Mouse (Mus musculus): ENCODE measurements around the gene Slc31a2. TPM values are rescaled to one million over a fixed set of nuclear protein-coding genes. Genes with fewer than 3 reads are reported as not detected.

The Slc31a2 gene
- total and polyA plus RNA-seq, 3 experiments: 19.1 to 22.9 (median 19.9) TPM

DNA sequence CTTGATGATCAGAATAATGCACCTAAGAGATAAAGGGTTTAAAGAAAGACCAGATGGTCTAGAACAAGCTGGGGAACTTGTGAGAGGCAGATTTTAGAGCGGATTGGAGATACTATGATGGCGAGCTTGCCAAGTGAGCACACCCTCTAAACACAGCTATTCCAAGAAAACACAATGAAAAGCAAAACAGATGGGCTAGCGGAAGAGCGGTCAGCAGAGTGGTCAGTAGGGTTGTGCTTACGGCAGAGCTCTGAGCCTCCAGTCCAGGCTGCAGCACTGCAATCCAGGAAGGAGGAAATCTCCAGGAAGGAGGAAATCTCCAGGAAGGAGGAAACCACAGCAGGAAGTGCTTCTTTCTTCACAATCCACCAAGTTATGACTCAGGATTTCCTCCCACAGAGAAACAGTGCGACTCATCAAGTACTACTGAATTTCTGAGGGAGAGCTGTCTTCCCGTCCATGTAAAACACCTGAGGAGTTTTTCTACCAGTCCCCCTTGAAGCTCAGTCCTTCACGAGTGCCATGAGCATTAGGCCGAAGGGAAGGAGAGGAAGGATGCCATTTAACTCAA lies 51.4 kb downstream of the Slc31a2 start:
- H3K36me3 ChIP-seq (ENCODE audit: control insufficient read depth, insufficient read depth, low read length): peaks cover 2% of the 10 kb centered on the region; the same call in 1 of the 2 replicates
- no peaks in the 10 kb centered on the region for H3K27me3 ChIP-seq (ENCODE audit: control insufficient read depth, insufficient read depth, low read length)
- H3K9ac ChIP-seq (ENCODE audit: low read depth, low read length): no peak overlapping the region
- H3K4me1 ChIP-seq (ENCODE audit: control insufficient read depth, insufficient read depth, low read length): no peaks in the 10 kb centered on the region; the same call in 1 of the 2 replicates
- no peak for TF ChIP-seq POLR2A (IDR thresholded peaks at IDR 0.05; ENCODE audit: insufficient read depth, low read depth, low read length)
- TF ChIP-seq EP300 (IDR thresholded peaks at IDR 0.05; ENCODE audit: insufficient read depth, low read depth, low read length): no peak
- no peak for TF ChIP-seq CTCF (IDR thresholded peaks at IDR 0.05)
- no peaks in the 10 kb centered on the region for H3K79me2 ChIP-seq (replicated peaks; ENCODE audit: control insufficient read depth, insufficient read depth, low read length)
- H3K27ac ChIP-seq: no peak overlapping the region
- DNase-seq: no peak
- 59% methylated on average over 9 of the region's 9 CpGs for WGBS
- no peak overlapping the region for H3K4me3 ChIP-seq
- intact Hi-C loops (cut with DNase I): no loop called here

DNA sequence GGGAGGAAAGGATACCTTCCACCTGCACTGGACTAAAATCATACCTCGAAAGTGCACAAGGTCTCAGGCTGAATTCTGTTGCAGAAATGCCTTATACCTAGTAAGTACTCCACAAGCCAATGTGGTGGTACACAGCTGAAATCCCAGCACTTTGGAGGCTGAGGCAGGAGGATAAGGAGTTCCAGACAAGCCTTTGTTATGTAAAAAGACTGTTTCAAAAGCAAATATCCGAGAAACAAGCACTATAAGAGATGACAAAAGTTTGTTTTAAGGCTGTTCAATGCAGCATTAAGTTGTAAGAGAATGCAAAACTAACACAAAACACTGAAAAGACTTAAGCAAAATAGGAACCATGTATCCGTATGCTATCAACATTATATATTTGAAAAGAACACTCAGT lies 52.2 kb downstream of the Slc31a2 start:
- WGBS: 93% methylated on average over 3 of the region's 3 CpGs
- H3K9ac ChIP-seq (ENCODE audit: low read depth, low read length): no peak overlapping the region
- H3K27me3 ChIP-seq (ENCODE audit: control insufficient read depth, insufficient read depth, low read length): no peaks in the 10 kb centered on the region
- no peak for TF ChIP-seq POLR2A (IDR thresholded peaks at IDR 0.05; ENCODE audit: insufficient read depth, low read depth, low read length)
- TF ChIP-seq CTCF (IDR thresholded peaks at IDR 0.05): no peak
- TF ChIP-seq EP300 (IDR thresholded peaks at IDR 0.05; ENCODE audit: insufficient read depth, low read depth, low read length): no peak
- no peak overlapping the region for H3K27ac ChIP-seq
- intact Hi-C loops (cut with DNase I): no loop called here
- no peak overlapping the region for H3K4me3 ChIP-seq
- no peaks in the 10 kb centered on the region; the same call in 1 of the 2 replicates for H3K4me1 ChIP-seq (ENCODE audit: control insufficient read depth, insufficient read depth, low read length)
- H3K36me3 ChIP-seq (ENCODE audit: control insufficient read depth, insufficient read depth, low read length): peaks cover 2% of the 10 kb centered on the region; the same call in 1 of the 2 replicates
- no peaks in the 10 kb centered on the region for H3K79me2 ChIP-seq (replicated peaks; ENCODE audit: control insufficient read depth, insufficient read depth, low read length)
- no peak for DNase-seq

DNA sequence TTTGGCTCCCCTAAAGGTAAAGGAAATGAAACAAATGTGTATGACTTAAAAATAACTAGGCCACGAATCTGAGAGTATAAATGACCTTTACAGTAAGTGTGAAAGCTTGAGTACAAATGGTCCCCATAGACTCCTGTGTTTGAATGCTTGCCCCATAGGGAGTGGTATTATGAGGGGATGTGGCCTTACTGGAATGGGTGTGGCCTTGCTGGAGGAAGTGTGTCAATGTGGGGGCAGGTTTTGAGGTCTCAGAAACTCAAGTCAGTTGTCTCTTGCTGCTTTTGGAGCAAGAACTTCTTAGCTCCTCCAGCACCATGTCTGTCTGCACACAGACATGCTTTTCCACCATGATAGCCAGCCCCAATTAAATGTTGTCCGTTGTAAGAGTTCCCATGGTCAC lies 54.1 kb downstream of the Slc31a2 start:
- H3K79me2 ChIP-seq (replicated peaks; ENCODE audit: control insufficient read depth, insufficient read depth, low read length): no peaks in the 10 kb centered on the region
- no peaks in the 10 kb centered on the region for H3K27me3 ChIP-seq (ENCODE audit: control insufficient read depth, insufficient read depth, low read length)
- H3K36me3 ChIP-seq (ENCODE audit: control insufficient read depth, insufficient read depth, low read length): peaks cover 5% of the 10 kb centered on the region
- TF ChIP-seq POLR2A (IDR thresholded peaks at IDR 0.05; ENCODE audit: insufficient read depth, low read depth, low read length) (no peak), CTCF (IDR thresholded peaks at IDR 0.05) (no peak), EP300 (IDR thresholded peaks at IDR 0.05; ENCODE audit: insufficient read depth, low read depth, low read length) (no peak)
- no peak overlapping the region for H3K4me3 ChIP-seq
- intact Hi-C loops (cut with DNase I): no loop called here
- no peak overlapping the region for H3K9ac ChIP-seq (ENCODE audit: low read depth, low read length)
- no peaks in the 10 kb centered on the region; the same call in 1 of the 2 replicates for H3K4me1 ChIP-seq (ENCODE audit: control insufficient read depth, insufficient read depth, low read length)
- no peak overlapping the region for H3K27ac ChIP-seq
- 60% methylated on average over 2 of the region's 2 CpGs for WGBS
- no peak for DNase-seq

DNA sequence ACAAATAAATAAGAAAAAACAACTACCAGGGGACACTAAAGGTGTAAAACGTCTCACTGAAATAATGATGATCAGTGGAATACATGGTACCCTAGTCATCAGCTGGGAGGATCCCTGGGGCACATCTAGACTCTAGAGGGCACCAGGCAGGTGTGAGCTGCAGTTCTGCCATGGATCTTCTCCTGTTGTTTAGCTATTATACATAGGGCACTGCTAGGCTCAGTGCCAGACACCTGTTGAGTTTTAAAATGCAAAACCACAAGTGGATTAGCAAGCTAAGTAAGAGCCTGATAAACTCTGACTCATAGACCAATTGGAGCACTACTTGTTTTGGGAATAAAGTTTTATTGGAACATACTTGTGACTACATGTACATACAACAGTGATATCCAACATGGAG lies 55.9 kb downstream of the Slc31a2 start:
- H3K27ac ChIP-seq: no peak overlapping the region
- 71% methylated on average over 1 of the region's 1 CpGs for WGBS
- TF ChIP-seq POLR2A (IDR thresholded peaks at IDR 0.05; ENCODE audit: insufficient read depth, low read depth, low read length): no peak
- no peak for TF ChIP-seq EP300 (IDR thresholded peaks at IDR 0.05; ENCODE audit: insufficient read depth, low read depth, low read length)
- TF ChIP-seq CTCF (IDR thresholded peaks at IDR 0.05): no peak
- H3K79me2 ChIP-seq (replicated peaks; ENCODE audit: control insufficient read depth, insufficient read depth, low read length): no peaks in the 10 kb centered on the region
- intact Hi-C loops (cut with DNase I): no loop called here
- DNase-seq: no peak
- H3K27me3 ChIP-seq (ENCODE audit: control insufficient read depth, insufficient read depth, low read length): no peaks in the 10 kb centered on the region
- H3K4me1 ChIP-seq (ENCODE audit: control insufficient read depth, insufficient read depth, low read length): no peaks in the 10 kb centered on the region; the same call in 1 of the 2 replicates
- no peak overlapping the region for H3K4me3 ChIP-seq
- peaks cover 3% of the 10 kb centered on the region for H3K36me3 ChIP-seq (ENCODE audit: control insufficient read depth, insufficient read depth, low read length)
- H3K9ac ChIP-seq (ENCODE audit: low read depth, low read length): no peak overlapping the region

DNA sequence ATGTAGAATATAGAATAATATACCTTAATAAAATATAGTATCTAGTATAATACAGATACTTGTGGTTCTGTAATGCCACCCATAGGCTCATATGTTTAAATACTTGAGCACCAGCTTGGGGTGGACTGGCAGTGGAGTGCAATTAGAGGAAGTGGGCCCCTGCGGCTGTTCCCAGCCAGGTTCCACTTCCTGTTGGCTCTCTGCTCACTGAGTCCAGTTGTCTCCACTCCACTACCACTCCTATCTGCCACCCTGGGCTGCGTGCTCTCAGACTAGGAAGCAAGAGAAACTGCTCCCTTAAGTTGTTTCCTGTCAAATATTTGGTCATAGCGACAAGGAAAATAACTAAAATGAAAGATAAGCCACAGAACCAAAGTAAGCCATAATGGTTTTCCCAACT lies 60.3 kb downstream of the Slc31a2 start:
- TF ChIP-seq POLR2A (IDR thresholded peaks at IDR 0.05; ENCODE audit: insufficient read depth, low read depth, low read length): no peak
- no peak for TF ChIP-seq CTCF (IDR thresholded peaks at IDR 0.05)
- no peak for TF ChIP-seq EP300 (IDR thresholded peaks at IDR 0.05; ENCODE audit: insufficient read depth, low read depth, low read length)
- Histone ChIP-seq H3K4me3 (no peak overlapping the region), H3K27me3 (ENCODE audit: control insufficient read depth, insufficient read depth, low read length) (no peaks in the 10 kb centered on the region), H3K4me1 (ENCODE audit: control insufficient read depth, insufficient read depth, low read length) (no peaks in the 10 kb centered on the region; the same call in 1 of the 2 replicates), H3K27ac (no peak overlapping the region), H3K9ac (ENCODE audit: low read depth, low read length) (no peak overlapping the region), H3K36me3 (ENCODE audit: control insufficient read depth, insufficient read depth, low read length) (peaks cover 19% of the 10 kb centered on the region), H3K79me2 (replicated peaks; ENCODE audit: control insufficient read depth, insufficient read depth, low read length) (no peaks in the 10 kb centered on the region)
- WGBS: 57% methylated on average over 3 of the region's 3 CpGs
- intact Hi-C loops (cut with DNase I): no loop called here
- peak in 1 of 2 experiments; percentile 48 for DNase-seq

DNA sequence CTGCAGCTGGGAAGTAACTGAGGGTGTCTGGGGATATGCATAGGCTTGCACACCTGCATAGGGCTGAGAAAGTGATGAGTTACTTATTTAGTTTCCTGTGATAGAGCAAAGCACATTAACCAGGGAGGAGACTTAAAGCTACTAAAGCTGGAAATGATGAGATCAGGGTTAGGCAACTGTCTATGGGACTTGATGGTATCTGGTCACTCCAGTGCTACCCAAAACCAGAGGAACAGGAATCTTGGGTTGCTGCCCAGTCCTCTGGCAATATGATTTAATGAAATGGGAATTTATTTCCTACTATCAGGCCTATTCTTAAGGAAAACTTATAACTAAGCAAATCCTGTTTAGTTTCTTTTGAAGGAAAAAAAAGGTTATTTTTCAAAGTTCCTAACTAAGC lies 63.7 kb downstream of the Slc31a2 start:
- H3K79me2 ChIP-seq (replicated peaks; ENCODE audit: control insufficient read depth, insufficient read depth, low read length): no peaks in the 10 kb centered on the region
- no peak overlapping the region for H3K4me3 ChIP-seq
- no peak for DNase-seq
- H3K27me3 ChIP-seq (ENCODE audit: control insufficient read depth, insufficient read depth, low read length): no peaks in the 10 kb centered on the region
- intact Hi-C loops (cut with DNase I): no loop called here
- no peak overlapping the region for H3K9ac ChIP-seq (ENCODE audit: low read depth, low read length)
- H3K27ac ChIP-seq: no peak overlapping the region
- no peaks in the 10 kb centered on the region for H3K4me1 ChIP-seq (ENCODE audit: control insufficient read depth, insufficient read depth, low read length)
- TF ChIP-seq EP300 (IDR thresholded peaks at IDR 0.05; ENCODE audit: insufficient read depth, low read depth, low read length): no peak
- no peak for TF ChIP-seq POLR2A (IDR thresholded peaks at IDR 0.05; ENCODE audit: insufficient read depth, low read depth, low read length)
- TF ChIP-seq CTCF (IDR thresholded peaks at IDR 0.05): no peak
- peaks cover 25% of the 10 kb centered on the region for H3K36me3 ChIP-seq (ENCODE audit: control insufficient read depth, insufficient read depth, low read length)

Data from heart, adult 2 months (tissue).